8 mouse cellular contexts compared by ENCODE assay signal in the genomic region with DNA sequence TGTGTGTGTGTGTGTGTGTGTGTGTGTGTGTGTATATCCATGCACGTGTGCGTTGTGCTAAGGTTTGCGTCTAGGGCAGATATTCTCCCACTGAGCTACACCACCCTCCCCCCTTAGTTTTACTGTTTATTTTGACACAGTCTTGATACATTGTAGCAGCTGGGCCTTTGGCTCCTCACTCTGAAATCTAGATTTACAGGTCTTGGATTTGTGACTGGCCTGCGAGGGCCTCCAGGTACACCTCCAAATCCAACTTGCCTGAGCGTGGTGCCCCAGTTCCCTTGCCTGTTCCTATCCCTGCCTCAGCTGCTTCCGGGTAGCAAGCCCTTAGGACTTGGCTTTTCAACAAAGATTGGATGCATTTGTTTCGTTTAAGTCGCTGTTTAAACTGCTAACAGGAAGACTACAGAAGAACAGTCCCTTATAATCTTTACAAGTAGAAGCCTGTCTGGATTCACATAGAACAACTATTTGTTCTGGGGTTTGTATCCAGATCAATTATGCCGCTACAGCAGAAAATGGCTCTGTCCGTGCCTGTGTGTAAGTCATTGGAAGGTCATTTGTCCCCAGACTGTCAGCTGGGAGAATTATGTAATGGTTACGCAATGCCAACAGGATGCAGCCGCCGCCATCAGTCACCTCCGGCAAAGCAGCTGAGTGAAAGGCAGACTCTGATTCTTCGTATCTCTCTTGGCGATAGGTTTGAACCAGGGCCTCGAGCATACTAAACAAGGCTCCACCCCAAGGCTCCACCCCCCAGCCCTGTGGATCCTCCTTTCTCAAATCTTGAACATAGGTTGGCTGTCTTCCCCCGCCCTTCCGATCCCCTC. TPM values are rescaled to one million over a fixed set of nuclear protein-coding genes. Genes with fewer than 3 reads are reported as not detected.
DNase-seq lines count a peak whose midpoint lies in the region; ATAC-seq and TF ChIP-seq lines count a peak whose summit lies in the region.

No protein-coding gene starts in this region.

- TF ChIP-seq CTCF in heart, adult 2 months (IDR thresholded peaks at IDR 0.05) = no peak

- no peak overlapping the region for H3K9ac ChIP-seq in hindbrain, embryonic 16.5 days (ENCODE audit: low read depth, low read length)
- 0 out of 2 replicates have a peak overlapping the region, but pooled peaks have one; percentile 29 for H3K9ac ChIP-seq in heart, adult 2 months (ENCODE audit: low read depth, low read length)
- no peak overlapping the region for H3K9ac ChIP-seq in neural tube, embryonic 15.5 days (replicated peaks)

- intact Hi-C loops in heart, adult 2 months (cut with DNase I) = loop anchor here (2.0 kb wide), 1 partner anchor 18 kb away; no protein-coding TSS in a partner anchor

- no peaks in the 10 kb centered on the region for H3K79me2 ChIP-seq in heart, adult 2 months (replicated peaks; ENCODE audit: control insufficient read depth, insufficient read depth, low read length)

- H3K27ac ChIP-seq in hindbrain, embryonic 10.5 days = 0 out of 2 replicates have a peak overlapping the region, but pooled peaks have one; percentile 76
- H3K27ac ChIP-seq in hindbrain, embryonic 16.5 days (ENCODE audit: low read depth, low read length) = no peak overlapping the region
- H3K27ac ChIP-seq in heart, adult 2 months = peak overlapping the region; percentile 82
- no peak overlapping the region for H3K27ac ChIP-seq in neural tube, embryonic 15.5 days (replicated peaks)

- peak; percentile 99 for TF ChIP-seq EP300 in heart, adult 2 months (IDR thresholded peaks at IDR 0.05; ENCODE audit: insufficient read depth, low read depth, low read length)

- peaks cover 47% of the 10 kb centered on the region for H3K36me3 ChIP-seq in hindbrain, embryonic 10.5 days
- H3K36me3 ChIP-seq in hindbrain, embryonic 16.5 days (ENCODE audit: control insufficient read depth, insufficient read depth, low read length) = peaks cover 19% of the 10 kb centered on the region
- H3K36me3 ChIP-seq in heart, adult 2 months (ENCODE audit: control insufficient read depth, insufficient read depth, low read length) = peaks cover 10% of the 10 kb centered on the region
- peaks cover 26% of the 10 kb centered on the region for H3K36me3 ChIP-seq in neural tube, embryonic 15.5 days

- no peaks in the 10 kb centered on the region for H3K9me3 ChIP-seq in hindbrain, embryonic 10.5 days
- no peaks in the 10 kb centered on the region for H3K9me3 ChIP-seq in hindbrain, embryonic 16.5 days (ENCODE audit: control insufficient read depth, low read length)
- no peaks in the 10 kb centered on the region for H3K9me3 ChIP-seq in neural tube, embryonic 15.5 days (replicated peaks)

- H3K4me1 ChIP-seq in hindbrain, embryonic 10.5 days (replicated peaks) = peaks cover 27% of the 10 kb centered on the region
- H3K4me1 ChIP-seq in hindbrain, embryonic 16.5 days (ENCODE audit: control insufficient read depth, insufficient read depth, low read depth, low read length) = peaks cover 8% of the 10 kb centered on the region
- peaks cover 45% of the 10 kb centered on the region for H3K4me1 ChIP-seq in heart, adult 2 months (ENCODE audit: control insufficient read depth, insufficient read depth, low read length)
- peaks cover 35% of the 10 kb centered on the region for H3K4me1 ChIP-seq in neural tube, embryonic 15.5 days

- H3K27me3 ChIP-seq in hindbrain, embryonic 10.5 days (ENCODE audit: insufficient read depth, poor library complexity, severe bottlenecking) = no peaks in the 10 kb centered on the region
- H3K27me3 ChIP-seq in hindbrain, embryonic 16.5 days (replicated peaks; ENCODE audit: control insufficient read depth, insufficient read depth, low read length) = no peaks in the 10 kb centered on the region
- H3K27me3 ChIP-seq in heart, adult 2 months (ENCODE audit: control insufficient read depth, insufficient read depth, low read length) = no peaks in the 10 kb centered on the region
- H3K27me3 ChIP-seq in neural tube, embryonic 15.5 days (replicated peaks) = no peaks in the 10 kb centered on the region

- peak; percentile 65 for TF ChIP-seq POLR2A in heart, adult 2 months (IDR thresholded peaks at IDR 0.05; ENCODE audit: insufficient read depth, low read depth, low read length)

- H3K4me2 ChIP-seq in hindbrain, embryonic 16.5 days (ENCODE audit: low read length) = no peak overlapping the region
- H3K4me2 ChIP-seq in neural tube, embryonic 15.5 days = no peak overlapping the region

- 93% methylated on average over 19 of the region's 19 CpGs for WGBS in hindbrain, embryonic 10.5 days
- WGBS in hindbrain, embryonic 16.5 days = 86% methylated on average over 19 of the region's 19 CpGs
- 27% methylated on average over 19 of the region's 19 CpGs for WGBS in heart, adult 2 months
- WGBS in neural tube, embryonic 15.5 days = 83% methylated on average over 19 of the region's 19 CpGs

- H3K4me3 ChIP-seq in hindbrain, embryonic 10.5 days = no peak overlapping the region
- H3K4me3 ChIP-seq in hindbrain, embryonic 16.5 days (ENCODE audit: low read length) = no peak overlapping the region
- H3K4me3 ChIP-seq in heart, adult 2 months = no peak overlapping the region
- H3K4me3 ChIP-seq in neural tube, embryonic 15.5 days (replicated peaks) = no peak overlapping the region

- no peak for DNase-seq in hindbrain, embryonic 10.5 days (ENCODE audit: low spot score)
- DNase-seq in heart, adult 2 months = peak; percentile 72 to 83
- DNase-seq in kidney, postnatal 10 days = peak; percentile 66
- peak; percentile 65 to 82 for DNase-seq in lung, postnatal 4 days
- DNase-seq in ovary, adult 18-20 months (ENCODE audit: low spot score) = no peak
- DNase-seq in urinary bladder, adult 2 months (ENCODE audit: low spot score) = no peak

- ATAC-seq in hindbrain, embryonic 16.5 days = no peak
- ATAC-seq in neural tube, embryonic 15.5 days (ENCODE audit: low FRiP score) = no peak

RNA-seq across cellular contexts. Expression of a gene that starts 31.7 kb away (rescaled TPM):
- 57.0 and 58.2 TPM in 2 replicates for polyA plus RNA-seq in hindbrain, embryonic 10.5 days (2016; fragmentation: Nextera tagmentation; extraction: Ambion mirVana)
- polyA plus RNA-seq in hindbrain, embryonic 16.5 days (2015; fragmentation: Nextera tagmentation; extraction: Ambion mirVana) = 53.9 and 63.4 TPM in 2 replicates
- 10 to 100 TPM; 65.4 to 89.5 TPM for total RNA-seq in heart, adult 2 months (2021)
- 71.5 and 83.9 TPM in 2 replicates for polyA plus RNA-seq in heart, adult 2 months (2012; rRNA removed)
- polyA plus RNA-seq in urinary bladder, adult 2 months (2012; rRNA removed) = 65.1 and 67.2 TPM in 2 replicates
- polyA plus RNA-seq in neural tube, embryonic 15.5 days (2015; fragmentation: Nextera tagmentation; extraction: Ambion mirVana) = 52.0 and 52.1 TPM in 2 replicates

Comparison
In these comparisons a context has a peak if more than half of its experiments do, and no peak if none do; other contexts are left out.
1. H3K27ac ChIP-seq: peak in hindbrain, embryonic 10.5 days (single experiment) and heart, adult 2 months (single experiment); none in hindbrain, embryonic 16.5 days (single experiment) and neural tube, embryonic 15.5 days (single experiment).
2. DNase-seq: peak in heart, adult 2 months (2 of 2), kidney, postnatal 10 days (single experiment) and lung, postnatal 4 days (2 of 2); none in hindbrain, embryonic 10.5 days (single experiment), ovary, adult 18-20 months (single experiment) and urinary bladder, adult 2 months (single experiment).